Mouse (Mus musculus) bone marrow macrophage, adult 2 months (primary cell): Measurements from ENCODE around the gene Prr15l.

Source experiments
- CTCF ChIP-seq: IDR thresholded peaks from 2 replicates; pipeline ENCODE4 v1.5.1; 2012; ENCODE audit warnings: low read depth, mild to moderate bottlenecking, low read length, moderate library complexity
- POLR2A ChIP-seq: IDR thresholded peaks from 2 replicates; pipeline ENCODE4 v1.6.1; 2012; ENCODE audit warnings: mild to moderate bottlenecking, low read depth, low read length, borderline replicate concordance

DNA sequence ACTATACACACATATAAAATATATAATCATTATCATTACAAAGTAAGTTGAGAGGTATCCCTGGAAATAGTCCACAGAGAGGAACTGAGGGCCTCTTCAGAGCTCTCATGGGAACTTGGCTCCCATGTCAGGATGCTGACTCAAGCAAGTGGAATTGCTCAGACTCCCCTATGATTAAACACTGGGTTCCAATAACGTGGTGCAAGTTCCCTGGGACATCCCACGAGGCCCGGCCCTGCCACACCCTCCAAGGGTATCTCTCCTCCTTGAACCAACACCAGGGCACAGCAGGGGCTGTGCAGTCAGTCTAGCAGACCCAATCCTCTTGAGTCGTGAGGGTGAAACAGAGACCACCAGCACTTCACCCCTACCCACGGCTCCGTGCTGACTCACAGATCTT, 8.9 kb upstream of the Prr15l start:
- TF ChIP-seq CTCF (no peak), POLR2A (no peak)
